Mouse (Mus musculus): Measurements from ENCODE around the gene Selenof.

GRCm38 (mm10) chr3:144569401-144569971 is 618 bp upstream of the Selenof start:
- TF ChIP-seq CTCF (IDR thresholded peaks at IDR 0.05; ENCODE audit: control insufficient read depth, insufficient read depth, insufficient replicate concordance, low read depth, low read length) = no peak
- TF ChIP-seq POLR2A (IDR thresholded peaks at IDR 0.05; ENCODE audit: control insufficient read depth, low read depth, low read length) = no peak

Measured in testis, adult 2 months (tissue).